Mouse (Mus musculus): ENCODE data around the gene Efcab5.

- TF ChIP-seq CTCF (IDR thresholded peaks at IDR 0.05; ENCODE audit: borderline replicate concordance, insufficient read depth, low read depth, low read length) (no peak), POLR2A (IDR thresholded peaks at IDR 0.05; ENCODE audit: borderline replicate concordance, insufficient read depth, low read length) (no peak)
Observed at GRCm38 (mm10) chr11:77235267-77235666, 46.5 kb upstream of the Efcab5 start.
